Mouse (Mus musculus) midbrain, embryonic 11.5 days (tissue): ENCODE data around the gene Nmi. TPM values are rescaled to one million over a fixed set of nuclear protein-coding genes. Genes with fewer than 3 reads are reported as not detected.

Experiments
- ATAC-seq: fragments of 200-750 bp; cut with Nextera tagmentation; 2 replicates; pipeline ENCODE4 v1.8.0; 2017; ENCODE audit warnings: moderate TSS enrichment, moderate library complexity; ENCODE audit not compliant: low FRiP score
- DNase-seq: peaks from one replicate; pipeline ENCODE4 v3.0.0; 2015; ENCODE audit warnings: low spot score; ENCODE audit errors: missing footprints
- H3K27ac ChIP-seq: fragments of 300-500 bp; sonication (generic); 2 replicates; pipeline ENCODE4 v1.5.1; 2014; ENCODE audit warnings: low read depth, low read length
- H3K27me3 ChIP-seq: fragments of 300-500 bp; sonication (generic); 2 replicates; pipeline ENCODE4 v1.6.1; 2014; ENCODE audit warnings: mild to moderate bottlenecking, low read length, moderate library complexity, mixed read lengths; ENCODE audit not compliant: control insufficient read depth, insufficient read depth
- H3K36me3 ChIP-seq: fragments of 300-500 bp; sonication (generic); 2 replicates; pipeline ENCODE4 v1.6.1; 2014; ENCODE audit warnings: mild to moderate bottlenecking, low read length, moderate library complexity, mixed read lengths; ENCODE audit not compliant: control insufficient read depth, insufficient read depth
- H3K4me1 ChIP-seq: fragments of 300-500 bp; sonication (generic); 2 replicates; pipeline ENCODE4 v1.6.1; 2014; ENCODE audit warnings: low read length; ENCODE audit not compliant: control insufficient read depth, insufficient read depth
- H3K4me2 ChIP-seq: fragments of 300-500 bp; sonication (generic); 2 replicates; pipeline ENCODE4 v1.6.1; 2014; ENCODE audit warnings: mild to moderate bottlenecking, moderate library complexity
- H3K4me3 ChIP-seq: fragments of 300-500 bp; sonication (generic); 2 replicates; pipeline ENCODE4 v1.5.1; 2014; ENCODE audit warnings: low read depth, low read length
- H3K9ac ChIP-seq: fragments of 300-500 bp; sonication (generic); 2 replicates; pipeline ENCODE4 v1.6.1; 2014; ENCODE audit warnings: low read length
- H3K9me3 ChIP-seq: fragments of 300-500 bp; sonication (generic); 2 replicates; pipeline ENCODE4 v1.6.1; 2016; ENCODE audit warnings: low read length; ENCODE audit not compliant: control insufficient read depth
- WGBS: fragments of 180-500 bp; shearing (Covaris S2); extraction: QIAGEN DNeasy Blood & Tissue Kit; methylation state at CpG from one replicate; pipeline ENCODE4 v1.1.7; 2014; 5-methylcytosine and 5-hydroxymethylcytosine counted together
- polyA plus RNA-seq: library from polyadenylated mRNA; unstranded; fragments of >200 nt; fragmentation: Nextera tagmentation; extraction: Ambion mirVana; gene quantifications from 2 replicates; pipeline ENCODE4 v1.2.1, GENCODE M21; 2014

The Nmi gene
- polyA plus RNA-seq, 1 experiment from 2014 or later = 6.6 TPM

DNA sequence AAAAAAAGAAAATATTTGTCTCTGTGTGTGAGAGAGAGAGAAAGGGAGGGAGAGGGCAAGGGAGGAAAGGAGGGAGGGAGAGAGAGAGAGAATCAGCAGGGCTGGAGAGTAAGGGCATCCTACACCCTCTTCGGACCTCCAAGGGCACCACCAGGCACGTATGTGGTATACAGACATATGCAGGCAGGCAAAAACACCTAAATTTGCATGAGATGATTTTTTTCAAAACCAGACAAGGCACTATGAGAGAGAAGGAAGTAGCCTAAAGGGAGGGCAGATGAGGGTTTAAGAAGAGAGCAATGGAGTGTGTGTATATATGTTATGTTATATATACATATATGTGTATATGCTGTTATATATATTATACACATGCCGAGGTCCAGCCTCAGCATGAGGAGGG is 6.0 kb downstream of the Nmi start:
- DNase-seq (no peak), ATAC-seq (no peak)
- H3K27me3 ChIP-seq = no peaks in the 10 kb centered on the region
- H3K36me3 ChIP-seq = no peaks in the 10 kb centered on the region
- no peaks in the 10 kb centered on the region for H3K9me3 ChIP-seq
- no peak overlapping the region for H3K4me2 ChIP-seq
- no peaks in the 10 kb centered on the region for H3K4me1 ChIP-seq
- H3K4me3 ChIP-seq = no peak overlapping the region
- no peak overlapping the region for H3K27ac ChIP-seq
- no peak overlapping the region for H3K9ac ChIP-seq
- WGBS = 80% methylated on average over 3 of the region's 3 CpGs

DNA sequence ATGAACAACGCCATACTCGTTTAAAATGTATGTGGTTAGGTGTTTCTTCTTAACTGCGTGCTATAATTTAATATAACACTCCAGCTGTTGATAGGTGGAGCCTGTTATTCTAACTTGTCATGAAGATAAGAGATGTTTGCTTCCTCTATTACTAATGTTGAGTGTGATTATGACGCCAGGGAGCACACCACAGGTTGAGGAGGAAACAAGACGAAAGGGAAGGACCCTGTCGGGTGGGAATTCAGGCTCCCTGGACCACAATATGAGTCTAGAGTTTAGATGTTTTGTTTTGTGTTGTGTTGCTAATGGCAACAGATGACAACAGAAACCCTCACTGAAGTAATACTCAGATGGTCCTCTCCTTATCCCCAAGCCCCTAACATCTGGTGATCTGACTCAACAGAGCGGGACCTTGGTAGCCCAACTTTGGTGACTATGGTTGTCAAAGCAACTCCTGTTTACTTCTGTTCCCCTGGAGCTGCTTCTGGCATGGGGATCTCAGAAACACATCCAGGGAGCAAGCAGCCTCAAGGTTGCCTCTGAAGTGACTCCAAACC is 19.6 kb downstream of the Nmi start:
- H3K9me3 ChIP-seq = no peaks in the 10 kb centered on the region
- no peaks in the 10 kb centered on the region for H3K36me3 ChIP-seq
- DNase-seq (no peak), ATAC-seq (no peak)
- H3K9ac ChIP-seq = no peak overlapping the region
- H3K4me3 ChIP-seq = no peak overlapping the region
- WGBS = 91% methylated on average over 7 of the region's 7 CpGs
- H3K4me2 ChIP-seq = no peak overlapping the region
- H3K27ac ChIP-seq = no peak overlapping the region
- H3K27me3 ChIP-seq = no peaks in the 10 kb centered on the region
- no peaks in the 10 kb centered on the region for H3K4me1 ChIP-seq

DNA sequence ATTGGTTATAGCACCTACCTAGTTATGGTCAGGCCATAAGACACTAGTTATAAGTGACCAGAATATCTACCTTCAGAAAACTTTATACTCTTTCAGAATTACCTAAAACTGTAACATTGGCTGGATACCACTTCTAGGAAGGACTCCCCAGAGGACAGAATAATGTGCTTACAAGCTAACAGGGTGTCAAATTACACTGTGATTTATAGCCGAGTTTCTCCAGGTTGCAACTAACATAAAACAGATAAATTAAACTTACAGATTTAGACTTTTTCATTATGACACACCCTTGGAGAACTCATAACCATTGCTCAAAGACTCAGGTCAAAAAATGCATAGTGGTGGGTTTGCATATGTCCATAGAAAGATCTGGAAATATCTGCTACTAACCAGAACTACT is 22.4 kb downstream of the Nmi start:
- Histone ChIP-seq H3K4me2 (no peak overlapping the region), H3K36me3 (no peaks in the 10 kb centered on the region), H3K4me1 (no peaks in the 10 kb centered on the region), H3K9ac (no peak overlapping the region), H3K27ac (no peak overlapping the region), H3K27me3 (no peaks in the 10 kb centered on the region), H3K9me3 (no peaks in the 10 kb centered on the region), H3K4me3 (no peak overlapping the region)
- no peak for ATAC-seq
- 38% methylated on average over 1 of the region's 1 CpGs for WGBS
- DNase-seq = no peak

DNA sequence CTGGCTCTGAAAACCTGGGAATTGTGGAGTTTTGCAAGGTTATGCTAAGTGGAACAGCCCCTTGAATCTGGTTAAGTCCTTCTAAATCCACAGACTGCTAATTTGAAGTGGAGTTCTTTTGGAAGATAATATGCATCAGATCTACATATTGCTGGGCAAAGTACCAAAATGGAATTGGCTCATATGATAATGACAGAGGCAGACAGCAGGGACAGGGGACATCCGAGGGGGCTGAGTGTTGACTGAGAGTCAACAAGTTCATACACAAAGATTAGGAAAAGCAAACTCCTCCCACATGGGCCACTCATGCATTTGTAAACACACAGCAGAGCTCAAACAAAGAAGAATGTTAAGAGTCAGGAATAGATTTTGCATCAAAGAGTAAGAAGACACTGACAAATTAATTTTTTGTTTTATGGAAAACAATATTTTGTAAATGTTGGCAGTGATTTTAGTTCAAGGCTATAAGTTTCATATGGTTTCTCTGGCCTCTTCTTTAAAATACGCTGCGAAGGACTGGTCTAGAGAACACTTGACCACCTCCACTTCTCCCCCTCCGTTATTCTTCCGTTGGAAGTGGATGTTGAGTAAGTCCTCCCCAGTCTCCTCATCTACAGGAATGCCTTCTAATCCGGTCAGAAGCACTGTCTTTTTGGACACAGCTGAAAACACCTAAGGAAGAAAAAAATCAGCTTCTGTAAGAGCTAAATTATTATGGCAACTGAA is 25.0 kb downstream of the Nmi start:
- Histone ChIP-seq H3K4me2 (no peak overlapping the region), H3K4me1 (no peaks in the 10 kb centered on the region), H3K27me3 (no peaks in the 10 kb centered on the region), H3K9ac (no peak overlapping the region), H3K9me3 (no peaks in the 10 kb centered on the region), H3K27ac (no peak overlapping the region), H3K36me3 (no peaks in the 10 kb centered on the region), H3K4me3 (no peak overlapping the region)
- 83% methylated on average over 6 of the region's 6 CpGs for WGBS
- no peak for ATAC-seq
- no peak for DNase-seq

DNA sequence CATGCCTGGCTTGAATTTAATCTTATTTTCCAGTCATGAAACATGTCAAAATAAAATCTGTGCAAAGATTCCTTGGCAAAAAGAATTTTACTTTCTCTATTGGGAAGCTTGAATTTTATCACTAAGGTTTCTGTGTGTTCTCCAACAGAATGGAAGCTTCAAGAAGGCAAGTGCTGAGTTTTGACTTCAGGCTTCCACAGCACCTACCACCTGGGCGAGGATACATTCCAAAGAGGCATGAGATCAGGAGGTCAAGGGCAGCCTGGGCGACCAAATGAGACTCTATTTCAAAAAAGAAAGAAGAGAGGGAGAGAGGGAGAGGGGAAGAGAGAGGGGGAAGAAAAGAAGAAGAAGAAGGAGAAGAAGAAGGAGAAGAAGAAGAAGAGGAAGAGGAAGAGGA is 27.5 kb downstream of the Nmi start:
- H3K4me3 ChIP-seq = no peak overlapping the region
- H3K9ac ChIP-seq = no peak overlapping the region
- no peaks in the 10 kb centered on the region for H3K27me3 ChIP-seq
- H3K4me1 ChIP-seq = no peaks in the 10 kb centered on the region
- ATAC-seq (no peak), DNase-seq (no peak)
- H3K9me3 ChIP-seq = no peaks in the 10 kb centered on the region
- no peak overlapping the region for H3K4me2 ChIP-seq
- no peaks in the 10 kb centered on the region for H3K36me3 ChIP-seq
- H3K27ac ChIP-seq = no peak overlapping the region
- WGBS = 76% methylated on average over 2 of the region's 2 CpGs

DNA sequence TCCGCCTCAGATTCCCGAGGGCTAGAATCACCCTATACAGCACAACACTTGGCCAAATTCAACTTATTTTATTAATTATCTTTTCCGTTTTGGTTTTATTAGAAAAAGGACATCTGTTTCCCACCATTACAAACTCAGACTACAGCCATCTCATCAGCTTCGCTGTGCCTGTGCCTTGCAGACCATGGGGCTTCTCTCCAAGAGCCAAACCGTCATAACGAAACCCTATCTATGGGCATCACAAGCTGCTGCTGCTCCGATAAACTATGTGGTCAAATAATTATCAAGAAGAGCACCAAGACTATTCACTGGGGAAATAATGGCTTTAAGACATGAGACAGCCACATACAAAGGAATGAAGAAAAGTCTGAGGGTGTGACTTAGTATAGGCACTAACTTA is 31.5 kb downstream of the Nmi start:
- Histone ChIP-seq H3K9ac (no peak overlapping the region), H3K4me3 (no peak overlapping the region), H3K9me3 (no peaks in the 10 kb centered on the region), H3K27ac (no peak overlapping the region), H3K36me3 (no peaks in the 10 kb centered on the region), H3K4me2 (no peak overlapping the region), H3K27me3 (no peaks in the 10 kb centered on the region), H3K4me1 (no peaks in the 10 kb centered on the region)
- ATAC-seq (no peak), DNase-seq (no peak)
- WGBS = 92% methylated on average over 7 of the region's 7 CpGs

DNA sequence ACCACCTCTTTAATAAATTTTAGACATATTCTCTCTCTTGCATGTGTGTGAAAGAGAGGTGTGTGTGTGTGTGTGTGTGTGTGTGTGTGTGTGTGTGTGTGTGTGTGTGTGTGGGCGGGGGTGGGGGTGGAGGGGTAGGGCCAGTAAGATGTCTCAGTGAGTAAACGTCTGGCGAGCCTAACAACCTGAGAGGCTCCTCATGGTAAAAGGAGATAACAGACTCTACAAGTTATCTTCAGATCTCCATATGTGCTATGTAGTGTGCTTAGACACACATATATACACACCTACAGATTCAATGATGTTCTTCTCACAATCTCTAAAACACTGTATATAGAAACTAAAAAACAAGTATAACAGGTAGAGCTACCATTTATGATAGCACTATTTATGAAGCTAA is 34.5 kb downstream of the Nmi start:
- Histone ChIP-seq H3K9ac (no peak overlapping the region), H3K4me3 (no peak overlapping the region), H3K27me3 (peaks cover 5% of the 10 kb centered on the region; the same call in 1 of the 2 replicates), H3K4me1 (peaks cover 3% of the 10 kb centered on the region), H3K36me3 (no peaks in the 10 kb centered on the region), H3K27ac (no peak overlapping the region), H3K4me2 (no peak overlapping the region), H3K9me3 (no peaks in the 10 kb centered on the region)
- no peak for DNase-seq
- 73% methylated on average over 2 of the region's 3 CpGs for WGBS
- no peak for ATAC-seq

DNA sequence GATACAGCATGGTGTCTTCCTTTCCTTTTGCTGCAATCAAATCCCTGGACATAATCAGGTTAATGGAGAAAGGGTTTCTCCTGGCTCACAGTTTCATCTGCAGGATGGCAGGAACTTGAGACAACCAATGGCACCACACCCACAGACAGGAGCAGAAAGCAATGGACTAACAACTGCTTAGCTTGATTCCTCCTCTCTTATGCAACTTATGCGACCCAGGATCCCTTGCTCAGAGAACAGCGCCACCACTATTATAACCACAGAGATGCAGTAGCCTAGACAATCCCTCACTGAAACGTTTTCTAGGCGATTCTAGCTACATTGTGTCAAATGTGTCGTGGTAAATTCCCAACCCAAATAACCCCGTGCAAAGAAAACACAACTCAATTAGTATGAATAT is 36.3 kb downstream of the Nmi start:
- peaks cover 3% of the 10 kb centered on the region for H3K4me1 ChIP-seq
- H3K9me3 ChIP-seq = no peaks in the 10 kb centered on the region
- peaks cover 5% of the 10 kb centered on the region; the same call in 1 of the 2 replicates for H3K27me3 ChIP-seq
- 68% methylated on average over 6 of the region's 6 CpGs for WGBS
- no peak overlapping the region for H3K4me2 ChIP-seq
- H3K9ac ChIP-seq = no peak overlapping the region
- H3K4me3 ChIP-seq = no peak overlapping the region
- no peak overlapping the region for H3K27ac ChIP-seq
- ATAC-seq (no peak), DNase-seq (no peak)
- no peaks in the 10 kb centered on the region for H3K36me3 ChIP-seq

DNA sequence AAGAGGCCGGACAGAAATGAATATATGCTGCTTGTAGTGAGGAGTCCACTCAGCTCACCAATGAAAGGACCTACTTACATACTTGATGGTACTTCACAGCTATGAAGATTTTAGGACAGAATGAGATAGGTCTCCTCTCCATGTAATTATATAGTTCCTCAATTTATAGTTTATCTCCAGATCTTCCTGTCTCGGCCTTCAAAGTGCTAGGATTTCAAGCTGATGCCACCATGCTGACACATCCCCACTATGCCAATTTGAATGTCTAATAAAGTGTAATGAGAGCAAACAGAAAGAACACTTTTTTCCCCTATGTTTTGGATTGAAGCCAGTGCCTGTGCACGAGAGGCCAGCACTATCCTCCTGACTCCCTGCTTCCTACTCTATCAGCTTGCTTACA is 36.7 kb downstream of the Nmi start:
- Histone ChIP-seq H3K9me3 (no peaks in the 10 kb centered on the region), H3K27me3 (peaks cover 5% of the 10 kb centered on the region; the same call in 1 of the 2 replicates), H3K4me3 (no peak overlapping the region), H3K4me1 (peaks cover 3% of the 10 kb centered on the region), H3K27ac (no peak overlapping the region), H3K9ac (no peak overlapping the region), H3K36me3 (no peaks in the 10 kb centered on the region), H3K4me2 (no peak overlapping the region)
- 94% methylated on average over 3 of the region's 3 CpGs for WGBS
- no peak for ATAC-seq
- no peak for DNase-seq
